Mouse (Mus musculus): ENCODE data around the gene Prdm1.

- TF ChIP-seq CTCF (IDR thresholded peaks at IDR 0.05) (no peak), EP300 (IDR thresholded peaks at IDR 0.05) (no peak)
Observed at GRCm38 (mm10) chr10:44449666-44450065, 78.6 kb downstream of the Prdm1 start.
